Mouse (Mus musculus): ENCODE results near the gene Wipi2. TPM values are rescaled to one million over a fixed set of nuclear protein-coding genes. Genes with fewer than 3 reads are reported as not detected.

The Wipi2 gene
- polyA plus RNA-seq, 1 experiment from 2014 or later = 44.6 TPM

GRCm38 (mm10) chr5:142608989-142609325 is 18.5 kb upstream of the Wipi2 start:
- Histone ChIP-seq H3K27me3 (no peaks in the 10 kb centered on the region), H3K4me1 (replicated peaks) (peaks cover 14% of the 10 kb centered on the region), H3K27ac (replicated peaks) (peak overlapping the region; percentile 23; the same call in 1 of the 2 replicates), H3K9ac (peak overlapping the region; percentile 42), H3K36me3 (no peaks in the 10 kb centered on the region), H3K4me2 (peak overlapping the region; percentile 69), H3K4me3 (peak overlapping the region; percentile 47), H3K9me3 (no peaks in the 10 kb centered on the region)
- 0% methylated on average over 2 of the region's 4 CpGs for WGBS
- ATAC-seq (ENCODE audit: low FRiP score, low read depth) = no peak

DNA sequence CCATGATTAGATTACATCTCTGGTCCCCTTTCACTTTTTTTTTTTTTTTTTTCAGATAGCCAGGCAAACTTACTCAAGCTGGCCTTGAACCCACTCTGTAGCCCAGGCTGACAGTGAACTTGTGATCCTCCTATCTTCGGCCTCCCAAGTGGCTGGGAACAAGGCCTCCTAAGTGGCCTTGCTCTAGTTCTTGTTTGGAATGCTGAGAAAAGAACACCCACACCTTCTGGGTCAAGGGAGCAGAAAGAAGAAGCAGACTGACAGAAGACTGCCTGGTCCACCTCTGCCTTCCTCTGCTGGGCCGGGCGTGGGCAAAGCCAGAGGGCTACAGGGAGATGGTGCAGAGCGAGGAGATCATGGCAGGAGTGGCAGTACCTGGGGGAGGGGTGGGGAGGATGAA is 17.1 kb upstream of the Wipi2 start:
- Histone ChIP-seq H3K4me3 (no peak overlapping the region), H3K36me3 (no peaks in the 10 kb centered on the region), H3K27ac (replicated peaks) (no peak overlapping the region), H3K9ac (no peak overlapping the region), H3K4me1 (replicated peaks) (peaks cover 14% of the 10 kb centered on the region), H3K4me2 (no peak overlapping the region), H3K27me3 (no peaks in the 10 kb centered on the region), H3K9me3 (no peaks in the 10 kb centered on the region)
- ATAC-seq (ENCODE audit: low FRiP score, low read depth) = no peak
- WGBS = 95% methylated on average over 4 of the region's 4 CpGs

DNA sequence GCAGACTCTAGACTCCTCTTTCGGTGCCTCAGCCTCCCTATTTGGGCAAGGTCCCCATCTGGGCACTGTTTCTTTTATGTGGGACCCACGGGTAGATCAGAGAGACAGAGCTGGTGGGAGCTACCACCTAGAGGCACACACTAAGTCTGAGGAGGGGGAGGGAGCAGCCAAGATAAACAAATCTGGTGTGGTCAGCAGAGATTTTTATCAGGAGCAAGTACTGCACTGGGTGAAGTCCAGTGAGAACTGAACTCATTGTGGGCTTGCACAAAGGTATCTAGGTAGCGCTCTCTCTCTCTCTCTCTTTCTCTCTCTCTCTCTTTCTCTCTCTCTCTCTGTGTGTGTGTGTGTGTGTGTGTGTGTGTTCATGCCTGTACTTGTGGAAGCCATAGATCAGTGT is 13.0 kb upstream of the Wipi2 start:
- no peak for ATAC-seq (ENCODE audit: low FRiP score, low read depth)
- H3K4me1 ChIP-seq (replicated peaks) = 0 out of 2 replicates have a peak, but pooled peaks cover 3% of the 10 kb centered on the region
- H3K4me2 ChIP-seq = no peak overlapping the region
- no peak overlapping the region for H3K4me3 ChIP-seq
- no peak overlapping the region for H3K27ac ChIP-seq (replicated peaks)
- no peaks in the 10 kb centered on the region for H3K36me3 ChIP-seq
- H3K27me3 ChIP-seq = no peaks in the 10 kb centered on the region
- H3K9me3 ChIP-seq = no peaks in the 10 kb centered on the region
- H3K9ac ChIP-seq = no peak overlapping the region
- WGBS = 71% methylated on average over 3 of the region's 3 CpGs

GRCm38 (mm10) chr5:142615638-142616037 is 11.9 kb upstream of the Wipi2 start:
- no peaks in the 10 kb centered on the region for H3K27me3 ChIP-seq
- no peak overlapping the region for H3K4me3 ChIP-seq
- H3K4me2 ChIP-seq = no peak overlapping the region
- no peak for ATAC-seq (ENCODE audit: low FRiP score, low read depth)
- WGBS = 80% methylated on average over 4 of the region's 4 CpGs
- H3K9ac ChIP-seq = no peak overlapping the region
- H3K9me3 ChIP-seq = no peaks in the 10 kb centered on the region
- 0 out of 2 replicates have a peak, but pooled peaks cover 6% of the 10 kb centered on the region for H3K4me1 ChIP-seq (replicated peaks)
- H3K27ac ChIP-seq (replicated peaks) = no peak overlapping the region
- no peaks in the 10 kb centered on the region for H3K36me3 ChIP-seq

GRCm38 (mm10) chr5:142616326-142616725 is 11.2 kb upstream of the Wipi2 start:
- no peaks in the 10 kb centered on the region for H3K9me3 ChIP-seq
- no peaks in the 10 kb centered on the region for H3K36me3 ChIP-seq
- H3K4me1 ChIP-seq (replicated peaks) = 0 out of 2 replicates have a peak, but pooled peaks cover 6% of the 10 kb centered on the region
- 63% methylated on average over 6 of the region's 6 CpGs for WGBS
- H3K27me3 ChIP-seq = no peaks in the 10 kb centered on the region
- H3K27ac ChIP-seq (replicated peaks) = no peak overlapping the region
- ATAC-seq (ENCODE audit: low FRiP score, low read depth) = no peak
- H3K9ac ChIP-seq = no peak overlapping the region
- no peak overlapping the region for H3K4me3 ChIP-seq
- H3K4me2 ChIP-seq = no peak overlapping the region

DNA sequence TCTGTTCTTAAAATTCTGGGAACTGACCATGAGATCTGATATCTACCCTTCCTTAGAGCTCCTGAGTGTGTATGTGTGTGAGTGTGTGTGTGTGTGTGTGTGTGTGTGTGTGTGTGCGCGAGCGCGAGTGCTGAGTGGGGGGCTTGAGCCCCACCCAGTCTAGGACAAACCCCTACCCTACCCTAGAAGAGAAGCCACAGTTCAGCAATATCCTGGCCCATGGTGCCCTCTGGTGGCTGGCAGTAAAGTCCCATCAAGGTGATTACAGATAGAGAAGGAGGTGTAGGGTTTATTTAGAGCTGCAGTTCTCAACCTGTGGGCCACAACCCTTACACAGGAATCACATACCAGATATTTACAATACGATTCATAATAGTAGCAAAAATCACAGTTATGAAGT is 7.6 kb upstream of the Wipi2 start:
- Histone ChIP-seq H3K4me1 (replicated peaks) (0 out of 2 replicates have a peak, but pooled peaks cover 4% of the 10 kb centered on the region), H3K36me3 (no peaks in the 10 kb centered on the region), H3K4me2 (no peak overlapping the region), H3K9me3 (no peaks in the 10 kb centered on the region), H3K4me3 (no peak overlapping the region), H3K27me3 (no peaks in the 10 kb centered on the region), H3K9ac (no peak overlapping the region), H3K27ac (replicated peaks) (no peak overlapping the region)
- ATAC-seq (ENCODE audit: low FRiP score, low read depth) = peak; percentile 68; the same call in 1 of the 2 replicates
- WGBS = 20% methylated on average over 5 of the region's 5 CpGs

DNA sequence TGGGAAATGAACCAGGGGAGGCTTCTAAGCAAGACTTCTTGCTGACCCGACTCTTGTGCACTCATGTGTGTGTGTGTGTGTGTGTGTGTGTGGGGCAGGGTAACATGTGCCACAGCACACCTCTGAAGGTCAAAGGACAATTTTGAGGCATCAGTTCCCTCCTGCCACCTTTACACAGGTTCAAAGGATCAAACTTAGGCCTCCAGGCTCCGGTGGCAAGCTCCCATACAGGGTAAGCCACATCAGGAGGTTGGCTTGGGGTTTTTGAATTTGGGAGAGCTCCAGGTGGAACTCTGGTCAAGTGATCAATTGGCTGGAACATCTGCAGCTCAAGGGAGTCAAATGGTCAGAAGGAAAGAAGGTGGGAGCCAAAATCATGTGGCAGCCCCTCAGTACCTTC is 6.1 kb upstream of the Wipi2 start:
- H3K9ac ChIP-seq = no peak overlapping the region
- H3K4me2 ChIP-seq = no peak overlapping the region
- no peaks in the 10 kb centered on the region for H3K9me3 ChIP-seq
- no peaks in the 10 kb centered on the region for H3K27me3 ChIP-seq
- no peak overlapping the region for H3K4me3 ChIP-seq
- H3K4me1 ChIP-seq (replicated peaks) = 0 out of 2 replicates have a peak, but pooled peaks cover 4% of the 10 kb centered on the region
- no peak overlapping the region for H3K27ac ChIP-seq (replicated peaks)
- no peaks in the 10 kb centered on the region for H3K36me3 ChIP-seq
- ATAC-seq (ENCODE audit: low FRiP score, low read depth) = no peak
- WGBS = 76% methylated on average over 2 of the region's 2 CpGs

- Histone ChIP-seq H3K27ac (replicated peaks) (no peak overlapping the region), H3K27me3 (no peaks in the 10 kb centered on the region), H3K9ac (no peak overlapping the region), H3K4me1 (replicated peaks) (0 out of 2 replicates have a peak, but pooled peaks cover 4% of the 10 kb centered on the region), H3K9me3 (no peaks in the 10 kb centered on the region), H3K4me2 (no peak overlapping the region), H3K4me3 (no peak overlapping the region), H3K36me3 (no peaks in the 10 kb centered on the region)
- ATAC-seq (ENCODE audit: low FRiP score, low read depth) = no peak
- 73% methylated on average over 1 of the region's 1 CpGs for WGBS
Measured at GRCm38 (mm10) chr5:142622134-142622533, 5.4 kb upstream of the Wipi2 start.

DNA sequence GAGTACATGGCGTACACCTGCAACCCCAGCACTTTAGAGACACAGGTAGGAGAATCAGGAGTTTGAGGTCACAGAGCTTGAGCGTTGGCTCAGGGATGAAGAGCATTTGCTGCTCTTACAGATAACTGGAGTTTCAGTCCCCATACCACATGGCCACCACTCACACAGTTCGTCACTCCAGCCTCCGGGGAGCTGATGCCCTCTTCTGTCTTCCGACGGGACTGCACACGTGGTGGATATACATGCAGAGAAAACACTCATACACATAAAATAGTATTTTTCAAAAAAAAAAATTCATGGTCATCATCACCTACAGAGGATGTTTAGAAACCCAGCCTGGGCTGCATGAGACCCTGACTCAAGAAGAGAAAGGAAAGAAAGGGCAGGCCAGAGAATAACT is 4.4 kb upstream of the Wipi2 start:
- H3K36me3 ChIP-seq = no peaks in the 10 kb centered on the region
- 86% methylated on average over 7 of the region's 7 CpGs for WGBS
- no peak overlapping the region for H3K9ac ChIP-seq
- no peak overlapping the region for H3K4me2 ChIP-seq
- H3K27me3 ChIP-seq = no peaks in the 10 kb centered on the region
- ATAC-seq (ENCODE audit: low FRiP score, low read depth) = no peak
- no peak overlapping the region for H3K27ac ChIP-seq (replicated peaks)
- no peak overlapping the region for H3K4me3 ChIP-seq
- no peaks in the 10 kb centered on the region for H3K9me3 ChIP-seq
- H3K4me1 ChIP-seq (replicated peaks) = 0 out of 2 replicates have a peak, but pooled peaks cover 4% of the 10 kb centered on the region

DNA sequence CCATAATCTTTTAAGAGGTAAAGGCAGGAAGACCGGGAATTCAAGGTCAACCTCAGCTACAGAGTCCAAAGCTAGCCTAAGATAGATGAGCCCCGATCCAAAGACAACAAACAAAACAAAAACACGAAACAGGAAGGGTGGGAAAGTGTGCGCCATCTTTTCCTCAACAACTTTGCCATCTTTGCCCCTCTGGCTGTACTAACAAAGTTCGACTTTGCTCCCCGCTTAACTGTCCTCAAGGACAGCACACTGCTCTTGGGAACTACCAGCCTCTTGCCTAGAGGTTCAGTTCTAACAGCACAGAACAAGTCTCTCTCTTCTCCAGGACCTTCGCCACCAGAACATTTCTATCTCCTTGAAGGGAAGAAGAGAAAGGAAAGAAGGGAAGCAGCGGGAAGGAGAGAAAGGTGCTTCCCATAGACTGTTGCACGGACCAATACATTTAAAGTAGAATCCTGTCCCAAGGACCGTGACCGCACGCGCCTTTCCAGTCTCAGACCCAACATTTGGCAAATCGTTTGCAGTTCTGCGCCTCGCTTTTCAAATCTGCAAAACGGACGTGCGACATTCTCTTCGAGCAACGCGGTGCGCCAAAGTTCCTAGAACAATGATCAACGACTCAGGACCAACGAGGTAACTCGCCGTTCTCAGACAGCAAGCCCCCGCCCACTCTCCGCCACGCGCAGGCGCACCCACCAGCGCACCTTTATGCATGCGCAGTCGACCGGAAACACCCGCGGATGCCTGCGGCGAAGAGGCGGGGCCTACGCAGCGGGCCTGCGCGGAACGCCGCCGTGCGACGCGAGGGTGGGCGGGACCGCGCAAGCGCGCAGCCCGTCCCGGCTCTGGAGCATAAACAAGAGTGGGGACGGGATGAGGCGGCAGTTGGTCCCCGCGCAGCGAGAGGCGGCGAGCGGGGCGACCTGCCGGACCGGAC is 1.5 kb downstream of the Wipi2 start:
- H3K9ac ChIP-seq = peak overlapping the region; percentile 79
- H3K9me3 ChIP-seq = no peaks in the 10 kb centered on the region
- peak; percentile 97 for ATAC-seq (ENCODE audit: low FRiP score, low read depth)
- WGBS = under 1% methylated on average over 69 of the region's 69 CpGs
- H3K4me3 ChIP-seq = peak overlapping the region; percentile 81
- peak overlapping the region; percentile 90 for H3K4me2 ChIP-seq
- H3K4me1 ChIP-seq (replicated peaks) = peaks cover 18% of the 10 kb centered on the region
- H3K27ac ChIP-seq (replicated peaks) = peak overlapping the region; percentile 76
- peaks cover 2% of the 10 kb centered on the region; the same call in 1 of the 2 replicates for H3K36me3 ChIP-seq
- no peaks in the 10 kb centered on the region for H3K27me3 ChIP-seq

GRCm38 (mm10) chr5:142629663-142630025 is 2.1 kb downstream of the Wipi2 start:
- H3K4me3 ChIP-seq = peak overlapping the region; percentile 81
- H3K4me1 ChIP-seq (replicated peaks) = peaks cover 18% of the 10 kb centered on the region
- H3K9ac ChIP-seq = peak overlapping the region; percentile 79
- peaks cover 6% of the 10 kb centered on the region; the same call in 1 of the 2 replicates for H3K36me3 ChIP-seq
- under 1% methylated on average over 29 of the region's 41 CpGs for WGBS
- H3K27ac ChIP-seq (replicated peaks) = peak overlapping the region; percentile 75
- H3K27me3 ChIP-seq = no peaks in the 10 kb centered on the region
- no peaks in the 10 kb centered on the region for H3K9me3 ChIP-seq
- ATAC-seq (ENCODE audit: low FRiP score, low read depth) = peak; percentile 78
- peak overlapping the region; percentile 90 for H3K4me2 ChIP-seq

DNA sequence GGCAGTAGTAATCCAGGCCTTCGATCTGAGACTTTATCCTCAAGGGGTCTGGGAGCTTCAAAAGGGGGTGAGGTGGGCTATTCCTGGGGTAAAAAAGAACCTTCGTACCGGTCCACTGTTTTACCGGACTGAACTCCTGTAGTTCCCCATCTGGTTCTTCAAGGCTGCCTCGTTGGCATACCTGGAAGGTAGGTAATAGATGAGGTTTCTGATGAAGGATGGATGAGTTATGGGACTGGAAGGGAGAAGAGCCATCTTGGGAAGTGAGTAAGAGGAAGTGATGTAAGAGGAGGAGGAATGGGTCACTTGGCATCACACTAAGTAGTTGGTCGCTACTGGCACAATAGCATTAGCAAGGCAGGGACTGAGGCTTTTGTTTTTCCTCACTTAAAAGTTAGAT is 2.7 kb downstream of the Wipi2 start:
- H3K4me1 ChIP-seq (replicated peaks) = peaks cover 18% of the 10 kb centered on the region
- H3K27ac ChIP-seq (replicated peaks) = no peak overlapping the region
- peak overlapping the region; percentile 79 for H3K9ac ChIP-seq
- peak overlapping the region; percentile 90 for H3K4me2 ChIP-seq
- peak overlapping the region; percentile 81 for H3K4me3 ChIP-seq
- H3K27me3 ChIP-seq = no peaks in the 10 kb centered on the region
- ATAC-seq (ENCODE audit: low FRiP score, low read depth) = no peak
- 9% methylated on average over 6 of the region's 6 CpGs for WGBS
- H3K9me3 ChIP-seq = no peaks in the 10 kb centered on the region
- H3K36me3 ChIP-seq = peaks cover 6% of the 10 kb centered on the region; the same call in 1 of the 2 replicates

All from hindbrain, embryonic 15.5 days (tissue).